Mouse (Mus musculus) bone marrow macrophage, adult 2 months (primary cell): ENCODE measurements around the gene Cisd3.

Experiments
- CTCF ChIP-seq: IDR thresholded peaks from 2 replicates; pipeline ENCODE4 v1.5.1; 2012; ENCODE audit warnings: low read depth, mild to moderate bottlenecking, low read length, moderate library complexity
- POLR2A ChIP-seq: IDR thresholded peaks from 2 replicates; pipeline ENCODE4 v1.6.1; 2012; ENCODE audit warnings: mild to moderate bottlenecking, low read depth, low read length, borderline replicate concordance

GRCm38 (mm10) chr11:97665431-97665830 is 20.2 kb upstream of the Cisd3 start:
- TF ChIP-seq CTCF (no peak), POLR2A (no peak)
